Mouse (Mus musculus) E14TG2a.4 (cell line): ENCODE measurements around the gene 4930519G04Rik.
"Not testable (repeated sequence)": the region's sequence is repeated elsewhere in the genome, so short reads cannot be mapped to it uniquely, and the experiment has no call there.

ENCODE experiments used
- CTCF ChIP-seq: conservative IDR thresholded peaks from 2 replicates; pipeline ENCODE4 v1.5.1; 2014; ENCODE audit warnings: low read length
- NANOG ChIP-seq: IDR thresholded peaks from 2 replicates; pipeline ENCODE4 v1.6.1; 2014; ENCODE audit warnings: borderline replicate concordance, low read length, mixed read lengths
- POU5F1 ChIP-seq: IDR thresholded peaks from 2 replicates; pipeline ENCODE4 v1.6.1; 2014; ENCODE audit warnings: low read length, borderline replicate concordance

- not testable (repeated sequence) for TF ChIP-seq CTCF, NANOG, POU5F1
These were observed 13.0 kb upstream of the 4930519G04Rik start for GRCm38 (mm10) chr5:114840481-114840880.
